ENCODE assay signal across 8 mouse cellular contexts in the genomic region with DNA sequence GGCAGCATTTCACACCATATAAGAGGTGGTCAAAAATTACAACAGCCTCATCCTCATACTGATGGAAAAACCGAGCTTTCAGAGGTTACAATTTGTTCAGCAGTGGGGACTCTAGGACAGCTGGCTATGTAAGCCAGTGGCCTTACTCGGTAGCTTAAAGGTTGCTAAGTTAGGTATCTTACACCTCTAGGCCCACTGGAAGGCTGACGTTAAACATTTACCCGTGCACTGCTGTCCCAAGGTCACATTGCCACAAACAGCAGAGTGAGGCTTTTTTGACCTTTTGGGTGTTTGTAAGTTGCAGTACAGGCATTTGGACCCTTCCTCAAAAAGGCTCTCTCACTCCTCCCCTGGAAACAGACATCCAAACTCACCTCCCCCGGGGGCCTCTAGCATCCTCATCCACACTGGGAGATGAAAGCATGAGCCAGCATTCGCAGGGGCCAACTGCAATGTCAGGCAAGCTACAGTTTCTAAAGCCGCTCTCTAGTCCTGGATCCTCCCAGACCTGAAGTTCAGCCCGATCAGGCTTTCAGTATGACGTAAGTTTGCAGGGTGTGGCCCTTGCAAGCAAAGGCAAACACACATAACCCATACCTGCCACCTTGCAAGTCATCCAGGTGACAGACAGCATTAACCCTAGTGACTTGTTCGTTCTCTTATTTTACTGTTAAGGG.
A peak's percentile ranks its signal among the peaks of the same experiment; 100 is the strongest.
DNase-seq lines count a peak whose midpoint lies in the region; ATAC-seq and TF ChIP-seq lines count a peak whose summit lies in the region.
"Had no signal": no experiment of that assay in that cellular context is flagged by ENCODE, and none has a peak within 500 bp of the region (broad histone marks: within the 10 kb centered on the region; RNA-seq: fewer than 3 reads in every experiment).

No protein-coding gene starts in this region.

- 0 out of 2 replicates have a peak, but pooled peaks cover 7% of the 10 kb centered on the region for H3K4me1 ChIP-seq in kidney, embryonic 14.5 days (ENCODE audit: control insufficient read depth, insufficient read depth, low read length)
- peaks cover 0 to 15% of the 10 kb centered on the region in 2 experiments; a peak in 3 of 4 replicates for H3K4me1 ChIP-seq in liver, embryonic 14.5 days (replicated peaks; ENCODE audit: control insufficient read depth in 2 of 2, insufficient read depth in 2 of 2, low read length in 1 of 2)
- H3K4me1 ChIP-seq in stomach, postnatal 0 days (replicated peaks; ENCODE audit: control insufficient read depth, insufficient read depth): peaks cover 4% of the 10 kb centered on the region; the same call in 1 of the 2 replicates
- H3K4me1 ChIP-seq in cerebellum, adult 2 months (ENCODE audit: control insufficient read depth, insufficient read depth, low read length): peaks cover 60% of the 10 kb centered on the region

- no peak for TF ChIP-seq POLR2A in cerebellum, adult 2 months (IDR thresholded peaks at IDR 0.05; ENCODE audit: borderline replicate concordance, insufficient read depth, low read length)

- no peak overlapping the region for H3K27ac ChIP-seq in kidney, embryonic 14.5 days (ENCODE audit: low read depth, low read length)
- no peak overlapping the region; the same call in 1 of the 2 replicates for H3K27ac ChIP-seq in liver, embryonic 14.5 days
- peak overlapping the region; percentile 81 for H3K27ac ChIP-seq in stomach, postnatal 0 days (replicated peaks)
- no peak overlapping the region for H3K27ac ChIP-seq in cerebellum, adult 2 months (ENCODE audit: insufficient read depth, low read length)

- H3K9ac ChIP-seq in kidney, embryonic 14.5 days (ENCODE audit: low read depth, low read length): no peak overlapping the region
- H3K9ac ChIP-seq in liver, embryonic 14.5 days (replicated peaks): no peak overlapping the region
- peak overlapping the region; percentile 35; the same call in 1 of the 2 replicates for H3K9ac ChIP-seq in stomach, postnatal 0 days (ENCODE audit: low read length)

- no peak for TF ChIP-seq EP300 in liver, embryonic 14.5 days (IDR thresholded peaks at IDR 0.05; ENCODE audit: low read depth)
- TF ChIP-seq EP300 in stomach, postnatal 0 days (optimal IDR thresholded peaks at IDR 0.05): peak; percentile 88

- 81% methylated on average over 10 of the region's 10 CpGs for WGBS in kidney, embryonic 14.5 days
- 60% methylated on average over 10 of the region's 10 CpGs for WGBS in liver, embryonic 14.5 days (ENCODE audit: insufficient replicate concordance)
- WGBS in stomach, postnatal 0 days: 57% methylated on average over 10 of the region's 10 CpGs
- WGBS in cerebellum, adult 2 months: 81% methylated on average over 10 of the region's 10 CpGs

- no peaks in the 10 kb centered on the region for H3K27me3 ChIP-seq in kidney, embryonic 14.5 days (ENCODE audit: control insufficient read depth, insufficient read depth, low read length)
- no peaks in the 10 kb centered on the region for H3K27me3 ChIP-seq in liver, embryonic 14.5 days (ENCODE audit: control insufficient read depth, insufficient read depth, low read length)
- no peaks in the 10 kb centered on the region for H3K27me3 ChIP-seq in stomach, postnatal 0 days (ENCODE audit: control insufficient read depth, insufficient read depth, low read length)
- no peaks in the 10 kb centered on the region for H3K27me3 ChIP-seq in cerebellum, adult 2 months (ENCODE audit: control insufficient read depth, insufficient read depth, low read length)

- DNase-seq in kidney, adult 11 months: peak; percentile 87
- DNase-seq in kidney, adult 9 months: peak; percentile 90
- DNase-seq in liver, embryonic 14.5 days (ENCODE audit: low read depth in 3 of 3, low spot score in 3 of 3): no peak
- DNase-seq in stomach, postnatal 0 days (ENCODE audit: low spot score): peak; percentile 85
- no peak for DNase-seq in spleen, postnatal 10 days (ENCODE audit: low spot score in 2 of 2)
- DNase-seq in cerebellum, adult 2 months: no peak

- H3K9me3 ChIP-seq in kidney, embryonic 14.5 days (ENCODE audit: control insufficient read depth, low read length): no peaks in the 10 kb centered on the region
- no peaks in the 10 kb centered on the region for H3K9me3 ChIP-seq in liver, embryonic 14.5 days (ENCODE audit: control insufficient read depth, low read length)
- H3K9me3 ChIP-seq in stomach, postnatal 0 days (ENCODE audit: control insufficient read depth, low read length): no peaks in the 10 kb centered on the region

- TF ChIP-seq CTCF in liver, embryonic 14.5 days (IDR thresholded peaks at IDR 0.05; ENCODE audit: low read depth): no peak
- TF ChIP-seq CTCF in stomach, postnatal 0 days (IDR thresholded peaks at IDR 0.05; ENCODE audit: low read depth): no peak
- TF ChIP-seq CTCF in cerebellum, adult 2 months (IDR thresholded peaks at IDR 0.05; ENCODE audit: borderline replicate concordance, insufficient read depth, low read depth, low read length): no peak

- H3K4me2 ChIP-seq in kidney, embryonic 14.5 days (replicated peaks; ENCODE audit: low read depth, low read length): no peak overlapping the region
- H3K4me2 ChIP-seq in liver, embryonic 14.5 days (ENCODE audit: low read depth): peak overlapping the region; percentile 27
- H3K4me2 ChIP-seq in stomach, postnatal 0 days (replicated peaks; ENCODE audit: low read depth): no peak overlapping the region

- no peak overlapping the region for H3K4me3 ChIP-seq in kidney, embryonic 14.5 days (ENCODE audit: low read length)
- no peak overlapping the region for H3K4me3 ChIP-seq in liver, embryonic 14.5 days (ENCODE audit: insufficient read depth in 1 of 2, low read depth in 2 of 2, low read length in 2 of 2)
- no peak overlapping the region for H3K4me3 ChIP-seq in stomach, postnatal 0 days (ENCODE audit: low read depth, low read length)
- H3K4me3 ChIP-seq in cerebellum, adult 2 months (replicated peaks; ENCODE audit: insufficient read depth, low read depth, low read length): no peak overlapping the region

- H3K36me3 ChIP-seq in kidney, embryonic 14.5 days (ENCODE audit: control insufficient read depth, insufficient read depth, low read length): no peaks in the 10 kb centered on the region
- no peaks in the 10 kb centered on the region for H3K36me3 ChIP-seq in liver, embryonic 14.5 days (replicated peaks; ENCODE audit: control insufficient read depth, insufficient read depth, low read depth)
- H3K36me3 ChIP-seq in stomach, postnatal 0 days (ENCODE audit: control insufficient read depth, insufficient read depth, low read length): no peaks in the 10 kb centered on the region

- no peak for ATAC-seq in kidney, embryonic 14.5 days (ENCODE audit: low FRiP score, low TSS enrichment)
- ATAC-seq in liver, embryonic 14.5 days (ENCODE audit: insufficient read depth): peak; percentile 58
- peak; percentile 88 for ATAC-seq in stomach, postnatal 0 days (ENCODE audit: low FRiP score, low TSS enrichment)
- ATAC-seq: inflammation-experienced regulatory T-cells, adult 6 months had no signal

Comparison
In these comparisons a context has a peak if more than half of its experiments do, and no peak if none do; other contexts are left out.
1. DNase-seq: peak in kidney, adult 11 months (single experiment), kidney, adult 9 months (single experiment) and stomach, postnatal 0 days (single experiment); none in liver, embryonic 14.5 days (0 of 3), spleen, postnatal 10 days (0 of 2) and cerebellum, adult 2 months (0 of 2).